Mouse (Mus musculus) embryonic fibroblast, embryonic 13.5 days (primary cell): ENCODE measurements at regions not wholly inside any gene's neighbourhood (a gene's known extent, or its start where the extent isn't known, plus 50 kb on each side); places are given as distances from the start of the nearest gene placed in this dataset.

Experiments used
- CTCF ChIP-seq: IDR thresholded peaks from 2 replicates; pipeline ENCODE4 v1.5.1; 2011; ENCODE audit warnings: mild to moderate bottlenecking, control low read depth, low read length, moderate library complexity, borderline replicate concordance; ENCODE audit not compliant: insufficient read depth
- POLR2A ChIP-seq: IDR thresholded peaks from 2 replicates; pipeline ENCODE4 v1.6.1; 2011; ENCODE audit warnings: low read depth, mild to moderate bottlenecking, control low read depth, low read length, moderate library complexity

- TF ChIP-seq CTCF (no peak), POLR2A (no peak)
These were observed 201.2 kb upstream of the Tle4 start for GRCm38 (mm10) chr19:14799002-14799401.
